Mouse (Mus musculus) gastrocnemius, adult 8-10 months (tissue): Measurements from ENCODE around the gene Gm21310. TPM values are rescaled to one million over a fixed set of nuclear protein-coding genes. Genes with fewer than 3 reads are reported as not detected.
"Not testable (repeated sequence)": the region's sequence is repeated elsewhere in the genome, so short reads cannot be mapped to it uniquely, and the experiment has no call there.

Source experiments
- DNase-seq, 2 experiments: peaks; one replicate each; pipeline ENCODE4 v3.0.0; 2022; ENCODE audit warnings: low spot score in 2 of 2
- total RNA-seq, 4 experiments: library from RNA; stranded (reverse); gene quantifications; 2 replicates each; pipeline ENCODE4 v1.2.4; 2022

The Gm21310 gene
- not detected for total RNA-seq

DNA sequence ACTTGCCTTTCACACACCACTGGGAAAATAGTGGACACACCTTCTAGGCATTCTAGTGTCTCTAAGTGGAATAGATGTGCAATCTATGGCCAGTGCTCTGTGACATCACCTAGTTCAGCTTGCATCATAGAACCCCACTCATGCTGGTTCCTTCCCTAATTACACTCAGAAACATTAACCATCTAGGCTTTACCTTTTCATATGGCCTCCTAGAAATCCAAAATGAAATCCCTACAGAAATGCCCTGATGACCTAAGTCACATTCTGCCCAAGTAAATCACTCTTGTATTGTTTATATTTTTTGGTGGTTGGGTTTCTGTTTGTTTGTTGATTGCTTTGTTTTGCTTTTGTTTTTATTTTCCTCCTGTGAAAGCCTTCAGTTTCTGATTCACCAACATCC lies at the start of gene Gm21310:
Gm21310 (minus strand) TSS at position 101 of the 400 bp plus-strand sequence.
- not testable (repeated sequence) for DNase-seq

Other genes starting within 250 kb of the Gm21310 start
- gene Gm20834, start 177.4 kb upstream of the Gm21310 start, total RNA-seq, result not detected